Comparison of ENCODE assay signal across 10 mouse cellular contexts in genomic region chr4:155043289-155043625, GRCm38 (mm10). TPM values are rescaled to one million over a fixed set of nuclear protein-coding genes. Genes with fewer than 3 reads are reported as not detected.
DNase-seq lines count a peak whose midpoint lies in the region; ATAC-seq and TF ChIP-seq lines count a peak whose summit lies in the region.
"Had no signal": no experiment of that assay in that cellular context is flagged by ENCODE, and none has a peak within 500 bp of the region (broad histone marks: within the 10 kb centered on the region; RNA-seq: fewer than 3 reads in every experiment).

No protein-coding gene starts in this region.

- WGBS in heart, embryonic 13.5 days, result 2% methylated on average over 25 of the region's 25 CpGs
- under 1% methylated on average over 25 of the region's 25 CpGs for WGBS in forebrain, embryonic 15.5 days
- WGBS in limb, embryonic 15.5 days, result 3% methylated on average over 22 of the region's 25 CpGs

- H3K36me3 ChIP-seq in heart, embryonic 13.5 days, result no peaks in the 10 kb centered on the region
- no peaks in the 10 kb centered on the region for H3K36me3 ChIP-seq in ES-E14 (ENCODE audit: control insufficient read depth, insufficient read depth, low read length, poor library complexity, severe bottlenecking)
- H3K36me3 ChIP-seq in forebrain, embryonic 15.5 days, result no peaks in the 10 kb centered on the region
- H3K36me3 ChIP-seq in limb, embryonic 15.5 days, result no peaks in the 10 kb centered on the region

- no peak for DNase-seq in heart, adult 9 months (ENCODE audit: low spot score in 2 of 2)
- no peak for DNase-seq in ES-E14 (ENCODE audit: low read depth, low spot score)
- no peak for DNase-seq in adrenal gland, postnatal 14 days
- no peak for DNase-seq in spleen, postnatal 10 days (ENCODE audit: low spot score in 2 of 2)
- no peak for DNase-seq in ovary, postnatal 14 days (ENCODE audit: low spot score)
- DNase-seq: kidney, postnatal 36 days; thymus, postnatal 36 days had no signal

- 0 out of 2 replicates have a peak, but pooled peaks cover 5% of the 10 kb centered on the region for H3K4me1 ChIP-seq in heart, embryonic 13.5 days
- no peaks in the 10 kb centered on the region for H3K4me1 ChIP-seq in ES-E14 (ENCODE audit: control insufficient read depth in 2 of 2, insufficient read depth in 2 of 2, low read length in 2 of 2, poor library complexity in 1 of 2)
- H3K4me1 ChIP-seq in forebrain, embryonic 15.5 days, result peaks cover 23% of the 10 kb centered on the region
- H3K4me1 ChIP-seq in limb, embryonic 15.5 days, result peaks cover 9% of the 10 kb centered on the region

- peak overlapping the region; percentile 61 for H3K4me2 ChIP-seq in heart, embryonic 13.5 days
- H3K4me2 ChIP-seq in forebrain, embryonic 15.5 days (replicated peaks), result peak overlapping the region; percentile 82
- H3K4me2 ChIP-seq in limb, embryonic 15.5 days, result peak overlapping the region; percentile 72

- in situ Hi-C loops in ES-E14 (cut with MboI; ENCODE audit: low sequenced_read_pairs in 2 of 2, unreplicated experiment in 2 of 2), result no loop called here

- H3K4me3 ChIP-seq in heart, embryonic 13.5 days, result peak overlapping the region; percentile 40
- H3K4me3 ChIP-seq in ES-E14 (ENCODE audit: insufficient read depth in 1 of 2, low read depth in 1 of 2, low read length in 2 of 2, poor library complexity in 1 of 2, severe bottlenecking in 1 of 2), result peak overlapping the region; percentile 39 to 56; a peak in 3 of 4 replicates
- peak overlapping the region; percentile 47 for H3K4me3 ChIP-seq in forebrain, embryonic 15.5 days
- peak overlapping the region; percentile 38 for H3K4me3 ChIP-seq in limb, embryonic 15.5 days

- H3K9me3 ChIP-seq in heart, embryonic 13.5 days, result no peaks in the 10 kb centered on the region
- H3K9me3 ChIP-seq in ES-E14 (ENCODE audit: control insufficient read depth, insufficient read depth, low read depth, low read length), result no peaks in the 10 kb centered on the region
- no peaks in the 10 kb centered on the region for H3K9me3 ChIP-seq in forebrain, embryonic 15.5 days
- H3K9me3 ChIP-seq in limb, embryonic 15.5 days, result no peaks in the 10 kb centered on the region

- H3K27ac ChIP-seq in heart, embryonic 13.5 days (replicated peaks), result no peak overlapping the region
- no peak overlapping the region for H3K27ac ChIP-seq in ES-E14 (ENCODE audit: insufficient read depth, low read depth, low read length, poor library complexity, severe bottlenecking)
- no peak overlapping the region for H3K27ac ChIP-seq in forebrain, embryonic 15.5 days (replicated peaks)
- H3K27ac ChIP-seq in limb, embryonic 15.5 days, result no peak overlapping the region

- no peak overlapping the region for H3K9ac ChIP-seq in heart, embryonic 13.5 days
- peak overlapping the region; percentile 3; the same call in 1 of the 2 replicates for H3K9ac ChIP-seq in ES-E14 (ENCODE audit: insufficient read depth, low read depth, low read length, poor library complexity, severe bottlenecking)
- peak overlapping the region; percentile 44 for H3K9ac ChIP-seq in forebrain, embryonic 15.5 days (replicated peaks)
- no peak overlapping the region for H3K9ac ChIP-seq in limb, embryonic 15.5 days

- peaks cover 96% of the 10 kb centered on the region for H3K27me3 ChIP-seq in heart, embryonic 13.5 days (replicated peaks)
- peaks cover 30% of the 10 kb centered on the region for H3K27me3 ChIP-seq in forebrain, embryonic 15.5 days
- peaks cover 78% of the 10 kb centered on the region for H3K27me3 ChIP-seq in limb, embryonic 15.5 days

- ATAC-seq in heart, embryonic 13.5 days (ENCODE audit: extremely low read depth, insufficient number of reproducible peaks, low FRiP score, low TSS enrichment), result no peak
- ATAC-seq in forebrain, embryonic 15.5 days (replicated peaks), result peak; percentile 15; the same call in 1 of the 2 replicates
- ATAC-seq in limb, embryonic 15.5 days (ENCODE audit: insufficient number of reproducible peaks, low FRiP score, low TSS enrichment, low read depth), result no peak

TF ChIP-seq in ES-E14, 5 proteins besides CTCF, POLR2A, EP300 and RAD21:
- TF ChIP-seq MAFK (IDR thresholded peaks at IDR 0.05; ENCODE audit: insufficient read depth, low read depth, low read length) (no peak), HCFC1 (IDR thresholded peaks at IDR 0.05; ENCODE audit: borderline replicate concordance, insufficient read depth, low read length) (no peak), ZC3H11A (IDR thresholded peaks at IDR 0.05; ENCODE audit: borderline replicate concordance, low read depth, low read length) (no peak), ZNF384 (IDR thresholded peaks at IDR 0.05; ENCODE audit: low read depth, low read length) (no peak), CHD2 (IDR thresholded peaks at IDR 0.05; ENCODE audit: low read depth, low read length) (no peak)

RNA-seq across cellular contexts. Expression of gene Plch2, which starts 13.3 kb away (rescaled TPM):
- polyA plus RNA-seq in heart, embryonic 13.5 days (2015; fragmentation: Nextera tagmentation; extraction: Ambion mirVana), result 0.51 and 0.53 TPM in 2 replicates
- 0.94 and 2.5 TPM in 2 replicates for total RNA-seq in ES-E14 (2012; rRNA removed)
- 10.0 and 12.7 TPM in 2 replicates for polyA plus RNA-seq in forebrain, embryonic 15.5 days (2015; fragmentation: Nextera tagmentation; extraction: Ambion mirVana)
- 11.6 and 13.7 TPM in 2 replicates for polyA plus RNA-seq in limb, embryonic 15.5 days (2015; fragmentation: Nextera tagmentation; extraction: Ambion mirVana)
- total RNA-seq in adrenal gland, postnatal 14 days (2021), result 0.33 and 0.83 TPM in 2 replicates

RNA-seq across cellular contexts. Expression of gene Pex10, which starts 23.6 kb away (rescaled TPM):
- 16.6 and 16.8 TPM in 2 replicates for polyA plus RNA-seq in heart, embryonic 13.5 days (2015; fragmentation: Nextera tagmentation; extraction: Ambion mirVana)
- total RNA-seq in ES-E14 (2012; rRNA removed), result 38.6 and 61.3 TPM in 2 replicates
- 22.0 and 23.5 TPM in 2 replicates for polyA plus RNA-seq in forebrain, embryonic 15.5 days (2015; fragmentation: Nextera tagmentation; extraction: Ambion mirVana)
- polyA plus RNA-seq in limb, embryonic 15.5 days (2015; fragmentation: Nextera tagmentation; extraction: Ambion mirVana), result 21.3 and 22.8 TPM in 2 replicates
- 23.7 and 24.2 TPM in 2 replicates for total RNA-seq in adrenal gland, postnatal 14 days (2021)

RNA-seq across cellular contexts. Expression of gene Rer1, which starts 42.9 kb away (rescaled TPM):
- 114 and 126 TPM in 2 replicates for polyA plus RNA-seq in heart, embryonic 13.5 days (2015; fragmentation: Nextera tagmentation; extraction: Ambion mirVana)
- total RNA-seq in ES-E14 (2012; rRNA removed), result 161 and 162 TPM in 2 replicates
- polyA plus RNA-seq in forebrain, embryonic 15.5 days (2015; fragmentation: Nextera tagmentation; extraction: Ambion mirVana), result 127 TPM in 2 replicates
- polyA plus RNA-seq in limb, embryonic 15.5 days (2015; fragmentation: Nextera tagmentation; extraction: Ambion mirVana), result 170 and 176 TPM in 2 replicates
- total RNA-seq in adrenal gland, postnatal 14 days (2021), result 86.9 and 97.7 TPM in 2 replicates

RNA-seq across cellular contexts. Expression of gene Morn1, which starts 43.1 kb away (rescaled TPM):
- polyA plus RNA-seq in heart, embryonic 13.5 days (2015; fragmentation: Nextera tagmentation; extraction: Ambion mirVana), result 2.1 and 2.3 TPM in 2 replicates
- 3.4 and 3.9 TPM in 2 replicates for total RNA-seq in ES-E14 (2012; rRNA removed)
- 8.8 and 8.9 TPM in 2 replicates for polyA plus RNA-seq in forebrain, embryonic 15.5 days (2015; fragmentation: Nextera tagmentation; extraction: Ambion mirVana)
- polyA plus RNA-seq in limb, embryonic 15.5 days (2015; fragmentation: Nextera tagmentation; extraction: Ambion mirVana), result 5.0 and 6.2 TPM in 2 replicates
- total RNA-seq in adrenal gland, postnatal 14 days (2021), result 7.3 and 8.3 TPM in 2 replicates

Comparison
In these comparisons a context has a peak if more than half of its experiments do, and no peak if none do; other contexts are left out.
1. H3K9ac ChIP-seq: peak in ES-E14 (single experiment) and forebrain, embryonic 15.5 days (single experiment); none in heart, embryonic 13.5 days (single experiment) and limb, embryonic 15.5 days (single experiment).
2. Peak in every context shown above with its lines, with median percentiles within 50 percentile points of each other: H3K4me2 ChIP-seq and H3K4me3 ChIP-seq.